Mouse (Mus musculus): ENCODE data around the gene Cd200r2.

GRCm38 (mm10) chr16:44877595-44877994 lies 10.7 kb downstream of the Cd200r2 start:
- TF ChIP-seq GATA1 (IDR thresholded peaks at IDR 0.05; ENCODE audit: borderline replicate concordance, low read length) (no peak), FLI1 (IDR thresholded peaks at IDR 0.05; ENCODE audit: low read length) (no peak)
